Mouse (Mus musculus) forebrain, embryonic 10.5 days (tissue): ENCODE measurements around the gene Nkd1. TPM values are rescaled to one million over a fixed set of nuclear protein-coding genes. Genes with fewer than 3 reads are reported as not detected.

Source experiments
- DNase-seq: peaks from one replicate; pipeline ENCODE4 v3.0.0-alpha.2; 2017; ENCODE audit warnings: low spot score; ENCODE audit errors: extremely low spot score
- H3K27ac ChIP-seq: fragments of 300-500 bp; sonication (generic); 2 replicates; pipeline ENCODE4 v1.5.1; 2016; ENCODE audit warnings: mild to moderate bottlenecking
- H3K27me3 ChIP-seq: fragments of 300-500 bp; sonication (generic); 2 replicates; pipeline ENCODE4 v1.6.1; 2016; ENCODE audit warnings: mild to moderate bottlenecking; ENCODE audit not compliant: poor library complexity, severe bottlenecking
- H3K36me3 ChIP-seq: fragments of 300-500 bp; sonication (generic); replicated peaks from 2 replicates; pipeline ENCODE4 v1.6.1; 2016; ENCODE audit warnings: mild to moderate bottlenecking, moderate library complexity
- H3K4me1 ChIP-seq: fragments of 300-500 bp; sonication (generic); 2 replicates; pipeline ENCODE4 v1.6.1; 2016
- H3K4me3 ChIP-seq: fragments of 300-500 bp; sonication (generic); 2 replicates; pipeline ENCODE4 v1.5.1; 2016; ENCODE audit warnings: mild to moderate bottlenecking, moderate library complexity
- H3K9me3 ChIP-seq: fragments of 300-500 bp; sonication (generic); 2 replicates; pipeline ENCODE4 v1.6.1; 2016; ENCODE audit warnings: mild to moderate bottlenecking, moderate library complexity
- WGBS: fragments of 180-500 bp; shearing (Covaris S2); methylation state at CpG from one replicate; pipeline ENCODE4 v1.1.7; 2016; 5-methylcytosine and 5-hydroxymethylcytosine counted together
- polyA plus RNA-seq: library from polyadenylated mRNA; unstranded; fragments of >200 nt; fragmentation: Nextera tagmentation; extraction: Ambion mirVana; gene quantifications from 2 replicates; pipeline ENCODE4 v1.2.1, GENCODE M21; 2016

Nkd1 gene
- polyA plus RNA-seq, 1 experiment from 2014 or later, result 47.2 TPM

GRCm38 (mm10) chr8:88635474-88636397 is 114.6 kb downstream of the Nkd1 start, which contains the start of gene Snx20:
Snx20 (minus strand) TSS chr8:88636128.
- H3K36me3 ChIP-seq, result no peaks in the 10 kb centered on the region
- 89% methylated on average over 14 of the region's 14 CpGs for WGBS
- DNase-seq, result no peak
- H3K9me3 ChIP-seq, result no peaks in the 10 kb centered on the region
- H3K27ac ChIP-seq, result 0 out of 2 replicates have a peak within 1 kb of the TSS, but pooled peaks have one; percentile 51
- no peaks in the 10 kb centered on the region for H3K27me3 ChIP-seq
- H3K4me1 ChIP-seq, result peaks cover 4% of the 10 kb centered on the region; the same call in 1 of the 2 replicates
- H3K4me3 ChIP-seq, result no peak within 1 kb of the TSS

- Histone ChIP-seq H3K9me3 (no peaks in the 10 kb centered on the region), H3K36me3 (no peaks in the 10 kb centered on the region), H3K27me3 (no peaks in the 10 kb centered on the region), H3K4me1 (peaks cover 4% of the 10 kb centered on the region; the same call in 1 of the 2 replicates), H3K27ac (no peak overlapping the region), H3K4me3 (no peak overlapping the region)
- no peak for DNase-seq
- 81% methylated on average over 9 of the region's 9 CpGs for WGBS
These were observed 116.2 kb downstream of the Nkd1 start for GRCm38 (mm10) chr8:88637092-88638000.

GRCm38 (mm10) chr8:88638908-88639307 is 117.8 kb downstream of the Nkd1 start:
- peaks cover 4% of the 10 kb centered on the region; the same call in 1 of the 2 replicates for H3K4me1 ChIP-seq
- 97% methylated on average over 3 of the region's 3 CpGs for WGBS

GRCm38 (mm10) chr8:88642734-88643564 is 121.8 kb downstream of the Nkd1 start:
- H3K27me3 ChIP-seq, result peaks cover 24% of the 10 kb centered on the region
- H3K36me3 ChIP-seq, result no peaks in the 10 kb centered on the region
- H3K27ac ChIP-seq, result no peak overlapping the region
- H3K4me3 ChIP-seq, result no peak overlapping the region
- DNase-seq, result no peak
- whole genome bisulfite sequencing, result 57% methylated on average over 5 of the region's 5 CpGs
- H3K4me1 ChIP-seq, result peaks cover 14% of the 10 kb centered on the region
- H3K9me3 ChIP-seq, result no peaks in the 10 kb centered on the region

More at GRCm38 (mm10) chr8:88638908-88639307, 117.8 kb downstream of the Nkd1 start:
- H3K27ac ChIP-seq, result no peak overlapping the region
- DNase-seq, result no peak
- no peaks in the 10 kb centered on the region for H3K9me3 ChIP-seq
- no peak overlapping the region for H3K4me3 ChIP-seq
- no peaks in the 10 kb centered on the region for H3K27me3 ChIP-seq
- no peaks in the 10 kb centered on the region for H3K36me3 ChIP-seq

Other genes starting within 250 kb of the Nkd1 start
- 3.1 and 4.0 TPM in 2 replicates for gene Adcy7, start 249.0 kb upstream of the Nkd1 start, polyA plus RNA-seq
- gene Brd7, start 159.2 kb upstream of the Nkd1 start, polyA plus RNA-seq, result 78.7 and 87.8 TPM in 2 replicates
- gene Snx20, start 114.8 kb downstream of the Nkd1 start, polyA plus RNA-seq, result 0.47 and 1.0 TPM in 2 replicates
- gene Nod2, start 126.0 kb downstream of the Nkd1 start, polyA plus RNA-seq, result 0.07 and 0.20 TPM in 2 replicates
- gene Cyld, start 175.7 kb downstream of the Nkd1 start, polyA plus RNA-seq, result 8.5 and 10.0 TPM in 2 replicates